20 mouse cellular contexts compared by ENCODE assay signal in genomic region chr6:28486905-28487304, GRCm38 (mm10). TPM values are rescaled to one million over a fixed set of nuclear protein-coding genes. Genes with fewer than 3 reads are reported as not detected.
DNase-seq lines count a peak whose midpoint lies in the region; ATAC-seq and TF ChIP-seq lines count a peak whose summit lies in the region.
"Had no signal": no experiment of that assay in that cellular context is flagged by ENCODE, and none has a peak within 500 bp of the region (broad histone marks: within the 10 kb centered on the region; RNA-seq: fewer than 3 reads in every experiment).

No protein-coding gene starts in this region.

- peak overlapping the region; percentile 39; the same call in 1 of the 2 replicates for H3K27ac ChIP-seq in macrophage
- no peak overlapping the region for H3K27ac ChIP-seq in hindbrain, postnatal 0 days
- H3K27ac ChIP-seq: gastrocnemius, adult 2 months; limb, embryonic 12.5 days; liver, embryonic 15.5 days; midbrain, embryonic 13.5 days had no signal

- no peak overlapping the region for H3K9ac ChIP-seq in hindbrain, postnatal 0 days (replicated peaks; ENCODE audit: low read length)
- H3K9ac ChIP-seq: limb, embryonic 12.5 days; liver, embryonic 15.5 days; midbrain, embryonic 13.5 days had no signal

- H3K79me2 ChIP-seq in macrophage (ENCODE audit: inconsistent target), result peaks cover 94% of the 10 kb centered on the region

- H3K36me3 ChIP-seq in macrophage (ENCODE audit: inconsistent target), result no peaks in the 10 kb centered on the region
- 0 out of 2 replicates have a peak, but pooled peaks cover 3% of the 10 kb centered on the region for H3K36me3 ChIP-seq in hindbrain, postnatal 0 days (ENCODE audit: insufficient read depth, low read length)

- no peaks in the 10 kb centered on the region for H3K9me3 ChIP-seq in hindbrain, postnatal 0 days (ENCODE audit: low read length)
- H3K9me3 ChIP-seq: limb, embryonic 12.5 days; liver, embryonic 15.5 days; midbrain, embryonic 13.5 days had no signal

- H3K4me2 ChIP-seq in hindbrain, postnatal 0 days (ENCODE audit: low read depth, low read length), result no peak overlapping the region
- H3K4me2 ChIP-seq: limb, embryonic 12.5 days; liver, embryonic 15.5 days; midbrain, embryonic 13.5 days had no signal

- H3K4me3 ChIP-seq in macrophage (ENCODE audit: inconsistent target), result peak overlapping the region; percentile 4; the same call in 1 of the 2 replicates
- no peak overlapping the region for H3K4me3 ChIP-seq in hindbrain, postnatal 0 days (ENCODE audit: low read length)
- H3K4me3 ChIP-seq: gastrocnemius, adult 2 months; limb, embryonic 12.5 days; liver, embryonic 15.5 days; midbrain, embryonic 13.5 days had no signal

- H3K4me1 ChIP-seq in hindbrain, postnatal 0 days (ENCODE audit: insufficient read depth, low read length), result no peaks in the 10 kb centered on the region

- 27% methylated on average over 4 of the region's 7 CpGs for WGBS in macrophage (ENCODE audit: missing documents)
- WGBS in hindbrain, postnatal 0 days, result 95% methylated on average over 7 of the region's 7 CpGs

- TF ChIP-seq CTCF in hindbrain, postnatal 0 days (IDR thresholded peaks at IDR 0.05; ENCODE audit: low read depth), result no peak

- no peak for DNase-seq in frontal cortex, postnatal 25 days (ENCODE audit: low spot score in 2 of 2)
- peak; percentile 53 for DNase-seq in 3134 (ENCODE audit: extremely low read depth, insufficient read length, low spot score)
- DNase-seq in gastrocnemius, postnatal 14 days, result no peak
- no peak for DNase-seq in hindbrain, postnatal 0 days (ENCODE audit: low spot score)
- no peak for DNase-seq in layer of hippocampus, postnatal 25 days (ENCODE audit: extremely low spot score in 1 of 2, low spot score in 1 of 2)
- DNase-seq: adrenal gland, postnatal 14 days; cerebellum, postnatal 10 days; gastrocnemius, adult 2 months; kidney, adult 18-20 months; kidney, postnatal 36 days; thymus, adult 18-20 months had no signal

- intact Hi-C loops in gastrocnemius, postnatal 14 days (cut with DNase I; ENCODE audit: low total_unique reads), result no loop called here

- no peaks in the 10 kb centered on the region for H3K27me3 ChIP-seq in hindbrain, postnatal 0 days (ENCODE audit: insufficient read depth, low read length)
- H3K27me3 ChIP-seq: limb, embryonic 12.5 days; liver, embryonic 15.5 days; midbrain, embryonic 13.5 days had no signal

- ATAC-seq in frontal cortex, adult (ENCODE audit: low TSS enrichment), result peak; percentile 83
- ATAC-seq in activated CD4-positive, CD25-positive, alpha-beta regulatory T cell, adult 4 months, result peak; percentile 26
- no peak for ATAC-seq in hindbrain, postnatal 0 days
- ATAC-seq: forebrain, embryonic 14.5 days; midbrain, embryonic 13.5 days had no signal

RNA-seq across cellular contexts. Expression of gene Snd1, which starts 12.0 kb away (rescaled TPM):
- 10 to 100 TPM; 48.2 to 54.6 TPM for polyA plus RNA-seq in activated CD4-positive, CD25-positive, alpha-beta regulatory T cell, adult 4 months (2017; shearing (Covaris generic))
- 100 to 1,000 TPM; 186 to 471 (median 257) TPM for total RNA-seq in macrophage (2018; cell fraction: chromatin; rRNA removed)
- 10 to 100 TPM; 58.8 to 99.6 (median 80.6) TPM for total RNA-seq in macrophage (2018; cell fraction: cytosol; rRNA removed)
- 100 to 1,000 TPM in 24 of 26 experiments, 10 to 100 TPM in 2; 98.9 to 248 (median 144) TPM for total RNA-seq in macrophage (2018; cell fraction: nucleus; rRNA removed)
- polyA plus RNA-seq in macrophage (2018), result 64.8 to 85.3 TPM (median 73.9 TPM) in 3 replicates
- 10 to 100 TPM; 43.4 to 51.3 TPM for total RNA-seq in gastrocnemius, postnatal 14 days (2021)
- total RNA-seq in hindbrain, postnatal 0 days (2014; rRNA removed), result 76.1 and 85.5 TPM in 2 replicates
- 63.0 and 67.6 TPM in 2 replicates for polyA plus RNA-seq in hindbrain, postnatal 0 days (2015; fragmentation: Nextera tagmentation; extraction: Ambion mirVana)
- total RNA-seq in layer of hippocampus, postnatal 25 days (2021), result 100 to 1,000 TPM; 113 to 115 TPM

RNA-seq across cellular contexts. Expression of gene Pax4, which starts 37.8 kb away (rescaled TPM):
- polyA plus RNA-seq in activated CD4-positive, CD25-positive, alpha-beta regulatory T cell, adult 4 months (2017; shearing (Covaris generic)), result not detected
- 1 to 10 TPM in 1 of 26 experiments, not detected in 25; 1.2 TPM for total RNA-seq in macrophage (2018; cell fraction: chromatin; rRNA removed)
- under 1 TPM in 1 of 26 experiments, not detected in 25; 0.14 TPM for total RNA-seq in macrophage (2018; cell fraction: cytosol; rRNA removed)
- total RNA-seq in macrophage (2018; cell fraction: nucleus; rRNA removed), result 1 to 10 TPM in 1 of 26 experiments, not detected in 25; 2.2 TPM
- polyA plus RNA-seq in macrophage (2018), result not detected in 3 replicates
- not detected for total RNA-seq in gastrocnemius, postnatal 14 days (2021)
- total RNA-seq in hindbrain, postnatal 0 days (2014; rRNA removed), result not detected in 2 replicates
- polyA plus RNA-seq in hindbrain, postnatal 0 days (2015; fragmentation: Nextera tagmentation; extraction: Ambion mirVana), result 0.20 and 0.23 TPM in 2 replicates
- not detected for total RNA-seq in layer of hippocampus, postnatal 25 days (2021)
- total RNA-seq: adrenal gland, postnatal 14 days; gastrocnemius, adult 2 months; hematopoietic stem cell, adult 5-6 weeks; MEL had no signal
- polyA plus RNA-seq: forebrain, embryonic 14.5 days; limb, embryonic 12.5 days; liver, embryonic 15.5 days; midbrain, embryonic 13.5 days had no signal

RNA-seq across cellular contexts. Expression of gene Gcc1, which starts 58.7 kb away (rescaled TPM):
- polyA plus RNA-seq in activated CD4-positive, CD25-positive, alpha-beta regulatory T cell, adult 4 months (2017; shearing (Covaris generic)), result 1 to 10 TPM; 5.9 to 8.0 TPM
- total RNA-seq in macrophage (2018; cell fraction: chromatin; rRNA removed), result 10 to 100 TPM in 21 of 26 experiments, 1 to 10 TPM in 5; 4.9 to 46.1 (median 17.6) TPM
- total RNA-seq in macrophage (2018; cell fraction: cytosol; rRNA removed), result 10 to 100 TPM in 24 of 26 experiments, 1 to 10 TPM in 2; 8.6 to 24.5 (median 14.6) TPM
- 10 to 100 TPM in 25 of 26 experiments, 1 to 10 TPM in 1; 9.0 to 32.8 (median 20.7) TPM for total RNA-seq in macrophage (2018; cell fraction: nucleus; rRNA removed)
- 10.6 to 11.9 TPM (median 10.9 TPM) in 3 replicates for polyA plus RNA-seq in macrophage (2018)
- 1 to 10 TPM; 5.4 to 5.7 TPM for total RNA-seq in gastrocnemius, postnatal 14 days (2021)
- total RNA-seq in hindbrain, postnatal 0 days (2014; rRNA removed), result 15.7 and 20.2 TPM in 2 replicates
- 7.7 and 8.7 TPM in 2 replicates for polyA plus RNA-seq in hindbrain, postnatal 0 days (2015; fragmentation: Nextera tagmentation; extraction: Ambion mirVana)
- 10 to 100 TPM; 15.4 to 20.6 TPM for total RNA-seq in layer of hippocampus, postnatal 25 days (2021)

RNA-seq across cellular contexts. Expression of gene Fscn3, which starts 59.3 kb away (rescaled TPM):
- polyA plus RNA-seq in activated CD4-positive, CD25-positive, alpha-beta regulatory T cell, adult 4 months (2017; shearing (Covaris generic)), result not detected
- under 1 TPM in 4 of 26 experiments, not detected in 22; 0.25 to 0.57 (median 0.45) TPM for total RNA-seq in macrophage (2018; cell fraction: chromatin; rRNA removed)
- not detected for total RNA-seq in macrophage (2018; cell fraction: cytosol; rRNA removed)
- under 1 TPM in 2 of 26 experiments, not detected in 24; 0.35 to 1.00 TPM for total RNA-seq in macrophage (2018; cell fraction: nucleus; rRNA removed)
- not detected in 3 replicates for polyA plus RNA-seq in macrophage (2018)
- not detected for total RNA-seq in gastrocnemius, postnatal 14 days (2021)
- not detected in 2 replicates for total RNA-seq in hindbrain, postnatal 0 days (2014; rRNA removed)
- not detected in 2 replicates for polyA plus RNA-seq in hindbrain, postnatal 0 days (2015; fragmentation: Nextera tagmentation; extraction: Ambion mirVana)
- not detected for total RNA-seq in layer of hippocampus, postnatal 25 days (2021)
- total RNA-seq: adrenal gland, postnatal 14 days; gastrocnemius, adult 2 months; hematopoietic stem cell, adult 5-6 weeks; MEL had no signal
- polyA plus RNA-seq: forebrain, embryonic 14.5 days; limb, embryonic 12.5 days had no signal
